Mouse (Mus musculus) small intestine, adult 2 months (tissue): Measurements from ENCODE around the gene Tmem236.

ENCODE experiments used
- CTCF ChIP-seq: fragments of 200-500 bp; IDR thresholded peaks from 2 replicates; pipeline ENCODE4 v1.5.1; 2012; ENCODE audit warnings: low read depth, mild to moderate bottlenecking, control low read depth, inconsistent platforms, low read length, moderate library complexity, mixed read lengths; ENCODE audit not compliant: insufficient replicate concordance, insufficient read length; ENCODE audit errors: extremely low read depth
- POLR2A ChIP-seq: fragments of 200-500 bp; IDR thresholded peaks from 2 replicates; pipeline ENCODE4 v1.6.1; 2012; ENCODE audit warnings: low read depth, mild to moderate bottlenecking, control low read depth, inconsistent platforms, low read length, moderate library complexity

- TF ChIP-seq CTCF, result no peak
- no peak for TF ChIP-seq POLR2A
Observed at GRCm38 (mm10) chr2:14232897-14233296, 58.6 kb downstream of the Tmem236 start.
